Mouse (Mus musculus) central nervous system, embryonic 11.5 days (tissue): ENCODE measurements around the gene Rnps1. TPM values are rescaled to one million over a fixed set of nuclear protein-coding genes. Genes with fewer than 3 reads are reported as not detected.

Experiments
- polyA plus RNA-seq: library from polyadenylated mRNA; depleted of rRNA; stranded (reverse); fragments of >200 nt; gene quantifications from 2 replicates; pipeline ENCODE4 v1.2.3, GENCODE M21; 2012; rRNA removed

Gene Rnps1
- polyA plus RNA-seq, result 387 and 433 TPM in 2 replicates

GRCm38 (mm10) chr17:24414230-24414976, at the start of gene Rnps1:
Gene Rnps1, plus strand, starts transcription at chr17:24414565.

GRCm38 (mm10) chr17:24426471-24427169, 12.3 kb downstream of the Rnps1 start, which contains the start of gene Eci1:
Gene Eci1, plus strand, starts transcription at chr17:24426641.

GRCm38 (mm10) chr17:24442632-24443155, 28.3 kb downstream of the Rnps1 start, which contains the start of gene Dnase1l2:
Gene Dnase1l2, minus strand, starts transcription at chr17:24443105.

GRCm38 (mm10) chr17:24469910-24470602, 55.7 kb downstream of the Rnps1 start, which contains the start of the genes E4f1 and Pgp:
Gene E4f1, minus strand, starts transcription at chr17:24470313.
Gene Pgp, plus strand, starts transcription at chr17:24470392.

GRCm38 (mm10) chr17:24473612-24474275, 59.4 kb downstream of the Rnps1 start, which contains the start of gene Bricd5:
Gene Bricd5, plus strand, starts transcription at chr17:24473884.

Other genes with a start within 250 kb of the Rnps1 start
- 302 and 437 TPM in 2 replicates for gene Atp6v0c, start 244.9 kb upstream of the Rnps1 start, polyA plus RNA-seq
- 20.8 and 26.1 TPM in 2 replicates for gene Tbc1d24, start 209.0 kb upstream of the Rnps1 start, polyA plus RNA-seq
- 8.9 and 15.4 TPM in 2 replicates for gene Ntn3, start 205.0 kb upstream of the Rnps1 start, polyA plus RNA-seq
- 35.9 and 38.6 TPM in 2 replicates for gene Tedc2, start 193.7 kb upstream of the Rnps1 start, polyA plus RNA-seq
- gene Ccnf, start 163.1 kb upstream of the Rnps1 start, polyA plus RNA-seq, result 57.5 and 58.4 TPM in 2 replicates
- gene Abca17, start 63.5 kb upstream of the Rnps1 start, polyA plus RNA-seq, result 0.02 and 0.25 TPM in 2 replicates
- gene Abca3, start 62.6 kb upstream of the Rnps1 start, polyA plus RNA-seq, result 12.7 and 15.1 TPM in 2 replicates
- gene Eci1, start 12.1 kb downstream of the Rnps1 start, polyA plus RNA-seq, result 51.7 and 52.0 TPM in 2 replicates
- gene Dnase1l2, start 28.5 kb downstream of the Rnps1 start, polyA plus RNA-seq, result 11.3 and 13.6 TPM in 2 replicates
- gene E4f1, start 55.7 kb downstream of the Rnps1 start, polyA plus RNA-seq, result 45.4 and 62.2 TPM in 2 replicates
- 39.5 and 70.0 TPM in 2 replicates for gene Pgp, start 55.8 kb downstream of the Rnps1 start, polyA plus RNA-seq
- 0.65 and 0.66 TPM in 2 replicates for gene Bricd5, start 59.3 kb downstream of the Rnps1 start, polyA plus RNA-seq
- gene Mlst8, start 64.5 kb downstream of the Rnps1 start, polyA plus RNA-seq, result 29.8 and 44.7 TPM in 2 replicates
- 28.4 and 30.5 TPM in 2 replicates for gene Caskin1, start 74.0 kb downstream of the Rnps1 start, polyA plus RNA-seq
- gene Traf7, start 113.4 kb downstream of the Rnps1 start, polyA plus RNA-seq, result 155 and 253 TPM in 2 replicates
- 1.1 and 1.8 TPM in 2 replicates for gene Rab26, start 119.6 kb downstream of the Rnps1 start, polyA plus RNA-seq
- 40.1 and 43.7 TPM in 2 replicates for gene Pkd1, start 135.3 kb downstream of the Rnps1 start, polyA plus RNA-seq
- 98.5 and 150 TPM in 2 replicates for gene Tsc2, start 218.1 kb downstream of the Rnps1 start, polyA plus RNA-seq
- gene Nthl1, start 218.1 kb downstream of the Rnps1 start, polyA plus RNA-seq, result 21.1 and 22.2 TPM in 2 replicates
- 26.4 and 32.7 TPM in 2 replicates for gene Slc9a3r2, start 235.8 kb downstream of the Rnps1 start, polyA plus RNA-seq
- 0.26 TPM in 1 of 2 replicates, not detected in the other for gene Npw, start 243.9 kb downstream of the Rnps1 start, polyA plus RNA-seq